Mouse (Mus musculus): ENCODE measurements at regions not wholly inside any gene's neighbourhood (a gene's known extent, or its start where the extent isn't known, plus 50 kb on each side); places are given as distances from the start of the nearest gene placed in this dataset.

GRCm38 (mm10) chr17:62415152-62415551 lies 466.0 kb downstream of the Efna5 start:
- TF ChIP-seq POLR2A (IDR thresholded peaks at IDR 0.05; ENCODE audit: control insufficient read depth, extremely low read depth, insufficient read depth, low read length, poor library complexity): no peak
- no peak for TF ChIP-seq CTCF (IDR thresholded peaks at IDR 0.05; ENCODE audit: borderline replicate concordance, control insufficient read depth, extremely low read depth, insufficient read depth, low read length, poor library complexity)
